Mouse (Mus musculus): ENCODE measurements around the gene Cdc42ep1.

Gene Cdc42ep1

GRCm38 (mm10) chr15:78842371-78843163 is at the start of gene Cdc42ep1:
Gene Cdc42ep1 (plus strand): TSS chr15:78842624.
- ATAC-seq (ENCODE audit: insufficient number of reproducible peaks, low FRiP score, low TSS enrichment), result no peak

- ATAC-seq (ENCODE audit: insufficient number of reproducible peaks, low FRiP score, low TSS enrichment), result no peak
Measured at GRCm38 (mm10) chr15:78796196-78797059, 46.0 kb upstream of the Cdc42ep1 start.

- ATAC-seq (ENCODE audit: insufficient number of reproducible peaks, low FRiP score, low TSS enrichment), result no peak
Measured at GRCm38 (mm10) chr15:78797060-78797329, 45.4 kb upstream of the Cdc42ep1 start.

- ATAC-seq (ENCODE audit: insufficient number of reproducible peaks, low FRiP score, low TSS enrichment), result no peak
Measured at GRCm38 (mm10) chr15:78799029-78799428, 43.4 kb upstream of the Cdc42ep1 start.

GRCm38 (mm10) chr15:78801571-78801970 is 40.9 kb upstream of the Cdc42ep1 start:
- ATAC-seq (ENCODE audit: insufficient number of reproducible peaks, low FRiP score, low TSS enrichment), result no peak

- ATAC-seq (ENCODE audit: insufficient number of reproducible peaks, low FRiP score, low TSS enrichment), result no peak
Measured at GRCm38 (mm10) chr15:78801971-78802741, 40.3 kb upstream of the Cdc42ep1 start.

GRCm38 (mm10) chr15:78802776-78803391 is 39.5 kb upstream of the Cdc42ep1 start, which contains the start of gene Card10:
Gene Card10 (minus strand): TSS chr15:78803042.
- ATAC-seq (ENCODE audit: insufficient number of reproducible peaks, low FRiP score, low TSS enrichment), result no peak

- ATAC-seq (ENCODE audit: insufficient number of reproducible peaks, low FRiP score, low TSS enrichment), result no peak
Measured at GRCm38 (mm10) chr15:78803499-78803900, 38.9 kb upstream of the Cdc42ep1 start.

- ATAC-seq (ENCODE audit: insufficient number of reproducible peaks, low FRiP score, low TSS enrichment), result no peak
Measured at GRCm38 (mm10) chr15:78804326-78804725, 38.1 kb upstream of the Cdc42ep1 start.

- ATAC-seq (ENCODE audit: insufficient number of reproducible peaks, low FRiP score, low TSS enrichment), result no peak
Measured at GRCm38 (mm10) chr15:78805351-78805750, 37.1 kb upstream of the Cdc42ep1 start.

GRCm38 (mm10) chr15:78806614-78807013 is 35.8 kb upstream of the Cdc42ep1 start:
- no peak for ATAC-seq (ENCODE audit: insufficient number of reproducible peaks, low FRiP score, low TSS enrichment)

GRCm38 (mm10) chr15:78807141-78807540 is 35.3 kb upstream of the Cdc42ep1 start:
- no peak for ATAC-seq (ENCODE audit: insufficient number of reproducible peaks, low FRiP score, low TSS enrichment)

GRCm38 (mm10) chr15:78808980-78809379 is 33.4 kb upstream of the Cdc42ep1 start:
- no peak for ATAC-seq (ENCODE audit: insufficient number of reproducible peaks, low FRiP score, low TSS enrichment)

- ATAC-seq (ENCODE audit: insufficient number of reproducible peaks, low FRiP score, low TSS enrichment), result no peak
Measured at GRCm38 (mm10) chr15:78809739-78810138, 32.7 kb upstream of the Cdc42ep1 start.

GRCm38 (mm10) chr15:78810146-78810545 is 32.3 kb upstream of the Cdc42ep1 start:
- no peak for ATAC-seq (ENCODE audit: insufficient number of reproducible peaks, low FRiP score, low TSS enrichment)

- no peak for ATAC-seq (ENCODE audit: insufficient number of reproducible peaks, low FRiP score, low TSS enrichment)
Measured at GRCm38 (mm10) chr15:78813603-78814002, 28.8 kb upstream of the Cdc42ep1 start.

GRCm38 (mm10) chr15:78815314-78816073 is 26.9 kb upstream of the Cdc42ep1 start:
- no peak; the same call in 1 of the 2 replicates for ATAC-seq (ENCODE audit: insufficient number of reproducible peaks, low FRiP score, low TSS enrichment)

- ATAC-seq (ENCODE audit: insufficient number of reproducible peaks, low FRiP score, low TSS enrichment), result no peak
Measured at GRCm38 (mm10) chr15:78816074-78816391, 26.4 kb upstream of the Cdc42ep1 start.

Measured in cerebellum, adult (tissue).